Mouse (Mus musculus) neural tube, embryonic 15.5 days (tissue): ENCODE data around the gene Endov. TPM values are rescaled to one million over a fixed set of nuclear protein-coding genes. Genes with fewer than 3 reads are reported as not detected.
A peak's percentile ranks its signal among the peaks of the same experiment; 100 is the strongest.

Source experiments
- ATAC-seq: fragments of 200-750 bp; cut with Nextera tagmentation; 2 replicates; pipeline ENCODE4 v1.8.0; 2017; ENCODE audit warnings: mild to moderate bottlenecking, moderate TSS enrichment, moderate library complexity; ENCODE audit not compliant: low FRiP score
- H3K27ac ChIP-seq: fragments of 300-500 bp; sonication (generic); replicated peaks from 2 replicates; pipeline ENCODE4 v1.5.1; 2015; ENCODE audit warnings: mild to moderate bottlenecking, inconsistent platforms
- H3K27me3 ChIP-seq: fragments of 300-500 bp; sonication (generic); replicated peaks from 2 replicates; pipeline ENCODE4 v1.6.1; 2015; ENCODE audit warnings: inconsistent platforms
- H3K36me3 ChIP-seq: fragments of 300-500 bp; sonication (generic); 2 replicates; pipeline ENCODE4 v1.6.1; 2015; ENCODE audit warnings: inconsistent platforms
- H3K4me1 ChIP-seq: fragments of 300-500 bp; sonication (generic); 2 replicates; pipeline ENCODE4 v1.6.1; 2015; ENCODE audit warnings: inconsistent platforms
- H3K4me2 ChIP-seq: fragments of 300-500 bp; sonication (generic); 2 replicates; pipeline ENCODE4 v1.6.1; 2015; ENCODE audit warnings: inconsistent platforms, mild to moderate bottlenecking, moderate library complexity
- H3K4me3 ChIP-seq: fragments of 300-500 bp; sonication (generic); replicated peaks from 2 replicates; pipeline ENCODE4 v1.5.1; 2015; ENCODE audit warnings: mild to moderate bottlenecking, inconsistent platforms
- H3K9ac ChIP-seq: fragments of 300-500 bp; sonication (generic); replicated peaks from 2 replicates; pipeline ENCODE4 v1.6.1; 2015; ENCODE audit warnings: mild to moderate bottlenecking, inconsistent platforms
- H3K9me3 ChIP-seq: fragments of 300-500 bp; sonication (generic); replicated peaks from 2 replicates; pipeline ENCODE4 v1.6.1; 2016; ENCODE audit warnings: inconsistent platforms
- WGBS: fragments of 180-500 bp; shearing (Covaris S2); methylation state at CpG from one replicate; pipeline ENCODE4 v1.1.7; 2015; ENCODE audit warnings: mixed read lengths; 5-methylcytosine and 5-hydroxymethylcytosine counted together
- polyA plus RNA-seq: library from polyadenylated mRNA; unstranded; fragments of >200 nt; fragmentation: Nextera tagmentation; extraction: Ambion mirVana; gene quantifications from 2 replicates; pipeline ENCODE4 v1.2.1, GENCODE M21; 2015

Gene Endov
- polyA plus RNA-seq, 1 experiment from 2014 or later, result 15.1 TPM

DNA sequence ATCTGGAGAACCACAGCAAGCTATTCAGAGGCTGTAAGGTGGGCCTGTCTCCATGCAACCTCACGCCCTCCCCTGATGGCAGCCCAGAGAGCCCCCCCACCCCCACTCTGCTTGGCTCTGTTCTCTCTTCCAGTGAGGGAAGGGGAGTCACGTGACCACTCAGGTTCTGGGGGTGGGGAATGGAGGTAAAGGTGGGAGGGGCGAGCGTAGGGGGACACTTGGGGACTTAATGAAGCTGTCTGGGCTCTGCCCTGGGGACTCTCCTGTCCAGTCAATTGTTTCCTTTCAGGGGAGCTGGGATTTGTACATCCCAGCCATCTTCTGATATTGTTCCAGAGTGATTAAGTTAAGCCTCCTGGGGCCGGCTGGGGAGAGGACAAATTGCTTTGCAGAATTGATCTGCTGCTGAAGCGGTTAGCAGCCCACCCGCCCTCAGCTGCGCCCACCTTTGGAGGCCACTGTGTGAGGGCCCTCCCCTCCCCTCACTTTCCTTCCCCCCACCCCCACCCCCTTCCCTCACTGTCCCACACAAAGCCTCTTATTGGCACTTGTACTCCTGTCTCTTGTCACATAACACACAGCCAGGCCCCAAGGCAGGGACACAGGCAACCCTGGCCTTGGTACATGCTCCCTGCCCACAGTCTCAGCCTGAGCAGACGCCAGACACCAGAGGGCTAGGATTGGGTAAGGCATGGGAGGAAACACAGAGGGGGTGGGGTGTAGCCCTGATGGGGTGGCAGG lies 67.9 kb downstream of the Endov start:
- Histone ChIP-seq H3K4me1 (peaks cover 52% of the 10 kb centered on the region), H3K27ac (peak overlapping the region; percentile 81), H3K9me3 (no peaks in the 10 kb centered on the region), H3K4me2 (peak overlapping the region; percentile 5), H3K36me3 (no peaks in the 10 kb centered on the region), H3K27me3 (no peaks in the 10 kb centered on the region; the same call in 1 of the 2 replicates), H3K9ac (0 out of 2 replicates have a peak overlapping the region, but pooled peaks have one; percentile 28), H3K4me3 (no peak overlapping the region)
- WGBS, result 7% methylated on average over 9 of the region's 9 CpGs
- ATAC-seq, result peak; percentile 53; the same call in 1 of the 2 replicates

Other genes starting within 250 kb of the Endov start
- gene Gaa, start 223.5 kb upstream of the Endov start, polyA plus RNA-seq, result 102 and 105 TPM in 2 replicates
- 241 and 279 TPM in 2 replicates for gene Eif4a3, start 191.3 kb upstream of the Endov start, polyA plus RNA-seq
- 0.33 and 0.69 TPM in 2 replicates for gene Card14, start 183.6 kb upstream of the Endov start, polyA plus RNA-seq
- gene Sgsh, start 135.8 kb upstream of the Endov start, polyA plus RNA-seq, result 4.7 and 5.6 TPM in 2 replicates
- 5.8 and 7.3 TPM in 2 replicates for gene Slc26a11, start 135.8 kb upstream of the Endov start, polyA plus RNA-seq
- 1.1 and 3.9 TPM in 2 replicates for gene Rnf213, start 98.2 kb upstream of the Endov start, polyA plus RNA-seq
- 26.0 and 28.3 TPM in 2 replicates for gene Nptx1, start 56.4 kb downstream of the Endov start, polyA plus RNA-seq
- gene Rptor, start 111.6 kb downstream of the Endov start, polyA plus RNA-seq, result 10.4 and 11.7 TPM in 2 replicates